Mouse (Mus musculus) ES-E14 (cell line): ENCODE data around the gene Sema6d.

ENCODE experiments used
- CHD2 ChIP-seq: IDR thresholded peaks from 2 replicates; pipeline ENCODE4 v1.6.1; 2014; ENCODE audit warnings: mild to moderate bottlenecking, low read depth, low read length, inconsistent platforms
- HCFC1 ChIP-seq: IDR thresholded peaks from 2 replicates; pipeline ENCODE4 v1.6.1; 2012; ENCODE audit warnings: low read length, inconsistent platforms, borderline replicate concordance; ENCODE audit not compliant: insufficient read depth
- MAFK ChIP-seq: IDR thresholded peaks from 2 replicates; pipeline ENCODE4 v1.6.1; 2014; ENCODE audit warnings: mild to moderate bottlenecking, low read depth, low read length, inconsistent platforms; ENCODE audit not compliant: insufficient read depth
- ZC3H11A ChIP-seq: IDR thresholded peaks from 2 replicates; pipeline ENCODE4 v1.6.1; 2012; ENCODE audit warnings: low read depth, mild to moderate bottlenecking, inconsistent platforms, low read length, borderline replicate concordance
- ZNF384 ChIP-seq: IDR thresholded peaks from 2 replicates; pipeline ENCODE4 v1.6.1; 2012; ENCODE audit warnings: low read depth, low read length, inconsistent platforms

- TF ChIP-seq HCFC1 (no peak), ZC3H11A (no peak), CHD2 (no peak), MAFK (no peak), ZNF384 (no peak)
Measured at GRCm38 (mm10) chr2:124435382-124436002, 345.7 kb downstream of the Sema6d start.
